Mouse (Mus musculus) spleen, postnatal 36 days (tissue): ENCODE results near the gene Fbln2.
A peak's percentile ranks its signal among the peaks of the same experiment; 100 is the strongest.

Source experiments
- DNase-seq, 2 experiments: peaks; one replicate each; pipeline ENCODE4 v3.0.0; 2022; ENCODE audit warnings: low spot score in 2 of 2, mixed read lengths in 1 of 2

The Fbln2 gene

DNA sequence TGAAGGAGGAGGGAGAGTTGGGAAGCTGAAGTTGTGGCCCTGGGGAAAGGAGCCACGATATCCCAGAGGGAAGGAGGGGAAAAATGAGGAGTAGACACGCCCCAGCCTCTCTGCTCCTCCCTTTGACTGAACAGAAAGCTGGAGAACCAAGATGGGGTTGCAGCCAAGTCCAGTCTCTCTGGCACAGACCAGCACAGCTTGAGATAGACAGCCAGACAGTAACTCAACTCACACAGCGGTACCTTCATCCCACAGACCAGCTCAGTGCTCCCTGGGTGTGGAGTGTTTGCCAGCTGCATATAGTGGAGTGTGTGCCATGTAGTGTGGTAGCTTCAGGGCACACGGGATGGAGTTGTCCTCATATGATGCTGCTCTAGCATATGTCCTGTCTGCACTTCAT is 16.7 kb downstream of the Fbln2 start:
- DNase-seq, result no peak

GRCm38 (mm10) chr6:91231000-91231399 is 18.7 kb downstream of the Fbln2 start:
- no peak for DNase-seq

- no peak for DNase-seq
Measured at GRCm38 (mm10) chr6:91231523-91231922, 19.3 kb downstream of the Fbln2 start.

- DNase-seq, result no peak
Measured at GRCm38 (mm10) chr6:91233011-91233410, 20.8 kb downstream of the Fbln2 start.

- no peak for DNase-seq
Measured at GRCm38 (mm10) chr6:91233424-91234015, 21.3 kb downstream of the Fbln2 start.

DNA sequence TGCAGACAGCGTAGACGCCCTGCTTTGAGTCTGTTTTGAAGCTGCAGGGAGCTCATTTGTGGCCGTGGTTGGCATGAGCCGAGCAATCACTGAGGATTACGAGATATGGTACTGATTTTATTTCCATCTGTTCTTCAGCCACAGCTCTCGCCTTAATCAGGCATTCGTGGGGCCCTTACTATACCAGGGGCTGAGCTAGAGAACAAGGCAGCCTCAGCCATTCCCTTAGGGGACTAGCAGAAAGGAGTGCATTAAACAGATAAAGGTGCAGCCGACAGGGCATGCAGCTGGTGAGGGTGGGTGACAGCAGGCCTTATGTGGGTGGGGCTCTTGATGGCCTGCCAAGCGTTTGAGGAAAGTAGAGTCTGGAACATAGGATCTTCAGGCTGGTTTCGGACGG is 23.8 kb downstream of the Fbln2 start:
- DNase-seq, result no peak

GRCm38 (mm10) chr6:91236429-91236828 is 24.2 kb downstream of the Fbln2 start:
- DNase-seq, result no peak

DNA sequence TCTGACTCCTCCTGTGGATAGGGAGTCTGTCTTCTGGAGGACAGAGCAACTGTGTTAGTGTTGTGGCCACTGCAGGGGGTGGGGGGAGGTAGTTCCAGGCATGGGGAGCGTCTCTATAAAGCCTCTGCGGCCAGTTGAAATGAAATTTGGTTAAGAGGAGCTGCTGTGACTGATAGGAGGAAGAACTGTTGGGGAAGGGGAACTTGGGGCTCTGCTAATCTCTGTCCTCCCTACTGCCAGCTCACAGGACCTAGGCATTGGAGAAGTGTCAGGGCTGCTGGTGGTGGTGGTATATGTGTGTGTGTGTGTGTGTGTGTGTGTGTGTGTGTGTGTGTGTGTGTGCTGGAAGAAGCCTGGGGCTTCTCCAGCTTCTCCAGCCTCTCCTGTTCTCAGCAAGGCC is 25.0 kb downstream of the Fbln2 start:
- no peak for DNase-seq

DNA sequence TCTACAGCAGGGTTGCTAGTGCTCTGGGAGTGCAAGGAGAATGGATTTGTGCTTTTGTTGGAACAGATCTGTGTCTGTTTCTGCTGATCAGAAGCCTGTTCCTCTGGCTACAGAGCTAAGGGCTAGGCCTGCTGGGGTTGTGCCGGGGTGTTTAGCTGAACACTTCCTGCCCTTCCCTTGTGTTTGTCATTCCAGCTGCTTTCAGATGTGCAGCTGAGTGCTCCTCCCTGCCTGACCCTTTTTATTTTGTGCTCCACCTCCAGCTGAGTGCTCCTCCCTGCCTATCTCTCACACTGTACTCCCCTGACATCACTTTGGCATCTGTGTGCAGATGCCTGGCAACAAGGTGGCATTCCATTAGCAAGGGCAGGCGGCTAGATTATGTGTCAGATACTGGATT is 28.3 kb downstream of the Fbln2 start:
- no peak for DNase-seq

GRCm38 (mm10) chr6:91240964-91241363 is 28.7 kb downstream of the Fbln2 start:
- DNase-seq, result no peak

- no peak for DNase-seq
Measured at GRCm38 (mm10) chr6:91243395-91243794, 31.1 kb downstream of the Fbln2 start.

- no peak for DNase-seq
Measured at GRCm38 (mm10) chr6:91244331-91244730, 32.1 kb downstream of the Fbln2 start.

DNA sequence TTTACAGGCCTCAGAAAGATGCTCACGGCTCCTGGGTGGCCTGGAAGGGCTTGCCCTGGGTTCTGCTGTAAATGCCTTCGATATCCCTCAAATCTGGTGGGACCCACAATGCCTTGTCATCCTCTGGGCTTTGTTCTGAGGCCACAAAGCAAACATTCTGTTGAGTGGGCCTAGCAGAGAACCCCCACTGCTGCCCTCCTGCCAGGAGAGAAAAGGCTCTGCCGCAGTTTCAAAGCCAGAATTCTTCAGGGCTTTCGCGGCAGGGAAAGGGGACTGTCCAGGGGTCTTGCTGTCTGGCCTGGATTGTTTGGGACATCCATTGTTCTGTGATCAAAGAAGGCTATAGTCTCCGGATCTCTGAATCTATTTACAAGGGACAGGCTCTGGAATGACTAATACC is 33.1 kb downstream of the Fbln2 start:
- no peak for DNase-seq

GRCm38 (mm10) chr6:91247343-91247742 is 35.1 kb downstream of the Fbln2 start:
- DNase-seq, result no peak

GRCm38 (mm10) chr6:91248627-91249026 is 36.4 kb downstream of the Fbln2 start:
- no peak for DNase-seq

GRCm38 (mm10) chr6:91249797-91250196 is 37.5 kb downstream of the Fbln2 start:
- no peak for DNase-seq

DNA sequence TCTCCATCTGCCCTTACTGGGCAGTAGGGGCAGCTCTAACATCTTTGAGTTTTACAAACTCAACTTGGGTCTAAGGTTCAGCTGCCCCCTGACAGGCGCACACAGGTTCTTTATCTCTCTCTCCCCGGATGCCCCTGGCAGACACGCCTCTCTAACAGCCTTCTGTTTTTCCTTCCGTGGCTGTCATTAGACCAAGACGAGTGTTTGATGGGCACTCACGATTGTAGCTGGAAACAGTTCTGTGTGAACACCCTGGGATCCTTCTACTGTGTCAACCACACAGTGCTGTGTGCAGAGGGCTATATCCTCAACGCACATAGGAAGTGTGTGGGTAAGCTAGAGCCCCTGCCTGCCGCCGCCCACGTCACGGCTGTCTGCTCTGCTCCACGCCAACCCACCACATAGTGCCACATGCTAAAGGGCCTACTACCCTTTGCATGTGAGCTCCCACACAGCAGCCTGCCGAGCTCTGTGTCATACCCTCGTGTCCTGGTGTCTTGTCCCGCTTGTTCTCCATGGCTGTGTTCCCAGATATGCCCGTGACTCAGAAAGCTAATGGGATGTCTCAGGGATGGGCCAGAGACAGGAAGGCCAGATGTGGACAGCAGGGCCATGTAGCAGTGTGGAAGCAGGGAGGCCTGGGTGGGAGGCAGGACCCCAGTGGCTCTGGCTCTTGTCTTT is 47.3 kb downstream of the Fbln2 start:
- no peak for DNase-seq

DNA sequence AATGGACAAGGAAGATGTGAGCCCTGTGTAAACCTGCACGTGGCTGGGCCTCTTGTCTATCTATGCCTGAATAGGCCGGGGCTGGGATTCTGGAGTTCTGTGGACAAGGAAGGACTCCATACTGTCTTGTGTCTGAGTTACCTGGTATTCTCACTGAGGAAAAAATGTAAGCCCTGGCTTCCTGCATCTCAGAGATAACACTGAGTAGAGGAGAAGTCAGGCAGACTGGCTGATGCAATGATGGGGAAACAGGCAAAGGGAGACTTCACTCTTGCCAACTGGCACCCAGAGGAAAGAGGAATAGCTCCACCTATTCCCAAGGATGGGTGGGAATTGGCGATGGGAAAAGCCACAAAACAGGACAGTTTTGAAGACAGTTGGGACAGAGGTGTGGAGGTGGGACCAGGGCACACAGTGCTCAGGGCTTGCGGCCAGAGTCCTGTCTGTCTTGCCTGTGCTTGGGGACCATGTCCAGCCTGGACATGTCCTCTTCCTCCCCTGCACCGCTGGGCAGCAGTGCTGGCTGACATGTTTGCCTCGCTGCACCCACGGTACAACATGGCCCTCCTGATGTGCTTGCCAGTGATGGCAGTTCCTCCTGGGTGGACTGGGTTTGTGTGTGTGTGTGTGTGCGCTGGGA is 48.2 kb downstream of the Fbln2 start:
- DNase-seq, result no peak

- DNase-seq, result no peak
Measured at GRCm38 (mm10) chr6:91260987-91261367, 48.7 kb downstream of the Fbln2 start.

GRCm38 (mm10) chr6:91265616-91266015 is 53.4 kb downstream of the Fbln2 start:
- no peak for DNase-seq

DNA sequence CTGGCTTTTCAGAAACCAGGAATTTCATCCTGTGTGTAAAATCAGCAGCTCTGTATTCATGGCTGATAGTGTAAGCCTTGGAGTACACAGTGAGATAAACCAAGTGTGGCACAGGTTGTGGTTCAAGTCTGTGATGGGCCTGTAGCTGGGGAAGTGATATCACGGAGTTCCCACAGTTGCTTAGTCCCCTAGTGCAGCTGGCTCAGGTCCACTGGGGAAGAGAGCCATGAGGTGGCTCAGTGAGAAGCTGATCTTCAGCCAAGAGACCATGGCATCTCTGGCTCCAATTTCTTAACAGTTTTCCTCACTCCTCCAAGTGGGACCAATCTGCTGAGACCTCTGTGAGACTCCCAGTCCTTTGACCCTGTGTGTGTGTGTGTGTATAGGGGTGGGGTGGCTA is 54.4 kb downstream of the Fbln2 start:
- DNase-seq, result no peak

- DNase-seq, result no peak
Measured at GRCm38 (mm10) chr6:91268318-91268717, 56.1 kb downstream of the Fbln2 start.

DNA sequence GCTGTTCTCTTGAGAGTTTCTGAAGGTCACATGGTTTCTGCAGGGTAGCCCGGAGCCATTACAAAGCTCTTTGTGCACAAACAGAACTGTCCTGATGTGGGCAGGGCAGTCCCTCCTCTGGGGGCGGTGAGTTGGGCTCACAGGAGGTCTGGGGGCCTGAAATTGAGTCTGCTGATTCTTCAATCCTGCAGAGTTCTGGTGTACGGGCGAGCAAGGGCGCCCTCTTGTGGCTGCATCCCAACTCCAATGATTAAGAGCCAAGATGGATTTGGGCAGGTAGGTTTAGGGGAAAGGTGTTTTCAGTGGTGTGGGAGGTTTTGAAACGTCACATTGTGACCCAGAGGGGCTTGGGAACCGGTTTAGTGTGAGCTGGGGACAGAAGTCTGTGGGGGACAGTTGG is 65.3 kb downstream of the Fbln2 start:
- peak in 1 of 2 experiments; percentile 4 for DNase-seq
